In the genomic region with DNA sequence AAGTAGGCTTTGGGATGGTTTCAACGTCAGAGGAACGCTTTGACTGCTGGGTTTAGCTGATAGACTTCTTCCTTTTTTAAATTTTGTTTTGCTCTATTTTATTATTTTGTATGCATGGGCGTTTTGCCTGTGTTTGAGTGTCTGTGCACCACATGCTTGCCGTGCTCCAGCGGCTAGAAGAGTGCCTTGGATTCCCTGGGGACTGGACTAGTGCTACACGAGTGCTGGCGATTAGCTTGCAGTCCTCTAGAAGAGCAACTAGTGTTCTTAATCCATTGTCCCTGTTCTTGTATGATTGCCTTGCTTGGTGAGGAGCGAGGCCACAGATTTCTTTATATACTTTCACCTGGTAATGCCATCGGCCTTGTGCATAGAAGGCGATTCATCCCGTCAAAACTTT, we compare ENCODE assay signal across 10 mouse cellular contexts.
DNase-seq lines count a peak whose midpoint lies in the region; ATAC-seq lines count a peak whose summit lies in the region.
"Had no signal": no experiment of that assay in that cellular context is flagged by ENCODE, and none has a peak within 500 bp of the region (broad histone marks: within the 10 kb centered on the region; RNA-seq: fewer than 3 reads in every experiment).

No protein-coding gene starts in this region.

- H3K4me3 ChIP-seq in forebrain, embryonic 10.5 days: no peak overlapping the region
- H3K4me3 ChIP-seq in forebrain, embryonic 13.5 days: no peak overlapping the region
- H3K4me3 ChIP-seq in lung, embryonic 16.5 days (ENCODE audit: low read length): no peak overlapping the region
- no peak overlapping the region for H3K4me3 ChIP-seq in hindbrain, embryonic 11.5 days (ENCODE audit: low read depth, low read length)
- H3K4me3 ChIP-seq: liver, embryonic 15.5 days had no signal

- no peak for ATAC-seq in forebrain, embryonic 13.5 days
- ATAC-seq in lung, embryonic 16.5 days (ENCODE audit: low read depth): no peak
- ATAC-seq in hindbrain, embryonic 11.5 days (ENCODE audit: low FRiP score): no peak

- 0 out of 2 replicates have a peak overlapping the region, but pooled peaks have one; percentile 30 for H3K27ac ChIP-seq in forebrain, embryonic 10.5 days
- no peak overlapping the region for H3K27ac ChIP-seq in forebrain, embryonic 13.5 days
- H3K27ac ChIP-seq in lung, embryonic 16.5 days (ENCODE audit: low read length): peak overlapping the region; percentile 4; the same call in 1 of the 2 replicates
- no peak overlapping the region; the same call in 1 of the 2 replicates for H3K27ac ChIP-seq in hindbrain, embryonic 11.5 days (ENCODE audit: low read depth, low read length)
- H3K27ac ChIP-seq: liver, embryonic 15.5 days had no signal

- no peak overlapping the region for H3K9ac ChIP-seq in forebrain, embryonic 13.5 days
- H3K9ac ChIP-seq in lung, embryonic 16.5 days (ENCODE audit: low read length): no peak overlapping the region
- no peak overlapping the region for H3K9ac ChIP-seq in hindbrain, embryonic 11.5 days (ENCODE audit: low read depth, low read length)
- H3K9ac ChIP-seq: liver, embryonic 15.5 days had no signal

- H3K9me3 ChIP-seq in forebrain, embryonic 10.5 days: no peaks in the 10 kb centered on the region
- H3K9me3 ChIP-seq in forebrain, embryonic 13.5 days (replicated peaks): no peaks in the 10 kb centered on the region
- no peaks in the 10 kb centered on the region for H3K9me3 ChIP-seq in lung, embryonic 16.5 days (ENCODE audit: control insufficient read depth, low read length)
- no peaks in the 10 kb centered on the region for H3K9me3 ChIP-seq in hindbrain, embryonic 11.5 days (ENCODE audit: control insufficient read depth, low read length)
- H3K9me3 ChIP-seq: liver, embryonic 15.5 days had no signal

- DNase-seq in forebrain, embryonic 10.5 days (ENCODE audit: extremely low spot score, low spot score): no peak
- DNase-seq in lung, adult 18-20 months: no peak
- DNase-seq in hindbrain, embryonic 11.5 days (ENCODE audit: low spot score): peak; percentile 36
- DNase-seq in retina, embryonic 14.5 days (ENCODE audit: low spot score): peak; percentile 55
- no peak for DNase-seq in adrenal gland, postnatal 4 days (ENCODE audit: low spot score in 2 of 2)
- no peak for DNase-seq in kidney, postnatal 10 days
- DNase-seq: layer of hippocampus, postnatal 36 days had no signal

- no peak overlapping the region for H3K4me2 ChIP-seq in forebrain, embryonic 13.5 days
- no peak overlapping the region for H3K4me2 ChIP-seq in lung, embryonic 16.5 days (ENCODE audit: low read depth, low read length)
- no peak overlapping the region for H3K4me2 ChIP-seq in hindbrain, embryonic 11.5 days (replicated peaks; ENCODE audit: low read depth, low read length)
- H3K4me2 ChIP-seq: liver, embryonic 15.5 days had no signal

- no peaks in the 10 kb centered on the region for H3K27me3 ChIP-seq in forebrain, embryonic 10.5 days (ENCODE audit: poor library complexity, severe bottlenecking)
- no peaks in the 10 kb centered on the region for H3K27me3 ChIP-seq in forebrain, embryonic 13.5 days
- no peaks in the 10 kb centered on the region for H3K27me3 ChIP-seq in lung, embryonic 16.5 days (ENCODE audit: control insufficient read depth, insufficient read depth, low read depth, low read length)
- no peaks in the 10 kb centered on the region for H3K27me3 ChIP-seq in hindbrain, embryonic 11.5 days (ENCODE audit: control insufficient read depth, insufficient read depth, low read length)
- H3K27me3 ChIP-seq: liver, embryonic 15.5 days had no signal

- WGBS in forebrain, embryonic 10.5 days: 68% methylated on average over 11 of the region's 11 CpGs
- WGBS in forebrain, embryonic 13.5 days: 63% methylated on average over 11 of the region's 11 CpGs
- 56% methylated on average over 11 of the region's 11 CpGs for WGBS in lung, embryonic 16.5 days
- 51% methylated on average over 11 of the region's 11 CpGs for WGBS in hindbrain, embryonic 11.5 days

- H3K36me3 ChIP-seq in forebrain, embryonic 10.5 days (replicated peaks): peaks cover 29% of the 10 kb centered on the region
- peaks cover 24% of the 10 kb centered on the region for H3K36me3 ChIP-seq in forebrain, embryonic 13.5 days (ENCODE audit: poor library complexity, severe bottlenecking)
- peaks cover 4% of the 10 kb centered on the region; the same call in 1 of the 2 replicates for H3K36me3 ChIP-seq in lung, embryonic 16.5 days (ENCODE audit: control insufficient read depth, insufficient read depth, low read length)
- no peaks in the 10 kb centered on the region for H3K36me3 ChIP-seq in hindbrain, embryonic 11.5 days (ENCODE audit: control insufficient read depth, insufficient read depth, low read length)
- H3K36me3 ChIP-seq: liver, embryonic 15.5 days had no signal

- peaks cover 69% of the 10 kb centered on the region for H3K4me1 ChIP-seq in forebrain, embryonic 10.5 days
- peaks cover 56% of the 10 kb centered on the region for H3K4me1 ChIP-seq in forebrain, embryonic 13.5 days
- H3K4me1 ChIP-seq in lung, embryonic 16.5 days (replicated peaks; ENCODE audit: control insufficient read depth, insufficient read depth, low read length): peaks cover 53% of the 10 kb centered on the region
- H3K4me1 ChIP-seq in hindbrain, embryonic 11.5 days (replicated peaks; ENCODE audit: control insufficient read depth, insufficient read depth, low read length): peaks cover 4% of the 10 kb centered on the region; the same call in 1 of the 2 replicates

Comparison
In these comparisons a context has a peak if more than half of its experiments do, and no peak if none do; other contexts are left out.
1. H3K27ac ChIP-seq: peak in forebrain, embryonic 10.5 days (single experiment) and lung, embryonic 16.5 days (single experiment); none in forebrain, embryonic 13.5 days (single experiment) and hindbrain, embryonic 11.5 days (single experiment).
2. DNase-seq: peak in hindbrain, embryonic 11.5 days (single experiment) and retina, embryonic 14.5 days (single experiment); none in forebrain, embryonic 10.5 days (single experiment), lung, adult 18-20 months (0 of 2), adrenal gland, postnatal 4 days (0 of 2) and kidney, postnatal 10 days (single experiment).